Mouse (Mus musculus) cerebellum, adult (tissue): Measurements from ENCODE around the gene Dhdds.

ENCODE experiments used
- ATAC-seq: cut with Nextera tagmentation; 2 replicates; pipeline ENCODE4 v1.9.2; 2017; ENCODE audit warnings: mild to moderate bottlenecking, moderate library complexity, mixed read lengths; ENCODE audit not compliant: insufficient number of reproducible peaks, low FRiP score, low TSS enrichment

The Dhdds gene

DNA sequence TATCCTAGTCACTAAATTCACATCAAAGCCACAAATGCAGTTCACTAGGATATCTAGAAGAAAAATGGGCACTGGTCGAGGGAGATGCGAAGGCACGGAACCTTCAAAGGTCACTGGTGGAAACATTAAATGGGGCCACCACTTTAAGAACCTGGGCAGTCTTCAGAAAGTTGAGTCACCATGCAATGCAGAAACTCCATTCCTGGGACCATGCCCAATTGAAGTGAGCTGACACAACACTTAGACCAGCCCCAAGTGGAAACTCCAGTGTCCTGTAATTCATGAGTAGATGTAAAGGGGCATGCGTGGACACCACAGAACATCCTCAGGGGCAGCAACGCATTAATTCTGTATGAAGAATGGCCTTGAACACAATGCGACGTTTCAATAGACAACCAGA lies 38.2 kb downstream of the Dhdds start:
- ATAC-seq: no peak

- ATAC-seq: no peak
These were observed 41.8 kb downstream of the Dhdds start for GRCm38 (mm10) chr4:133958884-133959283.

- no peak for ATAC-seq
These were observed 44.4 kb downstream of the Dhdds start for GRCm38 (mm10) chr4:133956358-133956757.

DNA sequence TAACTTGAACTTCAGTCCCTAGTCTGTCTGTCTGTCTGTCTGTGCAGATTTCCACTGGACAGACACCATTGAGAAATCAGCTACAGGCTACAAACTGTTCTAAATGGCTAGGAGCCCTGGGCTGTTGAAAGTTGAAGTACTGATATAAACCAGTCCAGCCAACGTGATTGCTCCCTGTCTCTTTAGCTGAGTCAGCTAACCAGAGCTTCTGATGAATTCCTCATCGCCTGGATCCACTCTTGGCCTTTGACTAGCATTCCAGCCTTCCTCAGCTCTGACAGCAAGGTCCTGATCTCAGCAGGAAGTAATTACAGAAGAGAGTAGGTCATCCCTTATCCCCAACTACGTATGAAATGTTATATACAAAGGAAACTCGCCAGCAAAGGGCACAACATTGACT lies 54.0 kb downstream of the Dhdds start:
- no peak for ATAC-seq

- ATAC-seq: no peak
These were observed 56.9 kb downstream of the Dhdds start for GRCm38 (mm10) chr4:133943791-133944190.

GRCm38 (mm10) chr4:133942679-133943078 lies 58.0 kb downstream of the Dhdds start:
- no peak for ATAC-seq

- ATAC-seq: no peak
These were observed 59.1 kb downstream of the Dhdds start for GRCm38 (mm10) chr4:133941576-133941975.

- ATAC-seq: no peak
These were observed 60.1 kb downstream of the Dhdds start for GRCm38 (mm10) chr4:133940386-133941260.

DNA sequence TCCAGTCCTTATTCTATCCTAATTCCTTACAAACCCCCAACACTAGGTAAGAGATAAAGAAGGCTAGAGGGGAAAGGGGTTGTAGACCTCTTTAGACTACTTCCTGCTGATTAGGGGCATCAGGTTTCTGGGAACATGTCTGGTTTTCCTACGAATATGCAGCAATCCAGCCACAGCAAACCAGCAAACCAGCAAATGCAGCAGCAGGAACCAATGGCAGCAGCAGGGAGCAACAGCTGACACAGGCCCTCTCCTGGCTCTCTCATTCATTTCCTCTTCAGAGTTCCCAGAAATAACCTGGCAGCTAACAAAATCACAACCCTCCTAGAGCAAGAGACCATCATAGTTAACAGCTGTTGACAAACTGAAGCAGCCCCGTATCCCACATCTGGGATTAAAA lies 62.6 kb downstream of the Dhdds start:
- no peak for ATAC-seq

GRCm38 (mm10) chr4:133931785-133932184 lies 68.9 kb downstream of the Dhdds start:
- ATAC-seq: no peak

- no peak for ATAC-seq
These were observed 69.4 kb downstream of the Dhdds start for GRCm38 (mm10) chr4:133931349-133931748.

GRCm38 (mm10) chr4:133929278-133929670 lies 71.4 kb downstream of the Dhdds start:
- no peak for ATAC-seq

DNA sequence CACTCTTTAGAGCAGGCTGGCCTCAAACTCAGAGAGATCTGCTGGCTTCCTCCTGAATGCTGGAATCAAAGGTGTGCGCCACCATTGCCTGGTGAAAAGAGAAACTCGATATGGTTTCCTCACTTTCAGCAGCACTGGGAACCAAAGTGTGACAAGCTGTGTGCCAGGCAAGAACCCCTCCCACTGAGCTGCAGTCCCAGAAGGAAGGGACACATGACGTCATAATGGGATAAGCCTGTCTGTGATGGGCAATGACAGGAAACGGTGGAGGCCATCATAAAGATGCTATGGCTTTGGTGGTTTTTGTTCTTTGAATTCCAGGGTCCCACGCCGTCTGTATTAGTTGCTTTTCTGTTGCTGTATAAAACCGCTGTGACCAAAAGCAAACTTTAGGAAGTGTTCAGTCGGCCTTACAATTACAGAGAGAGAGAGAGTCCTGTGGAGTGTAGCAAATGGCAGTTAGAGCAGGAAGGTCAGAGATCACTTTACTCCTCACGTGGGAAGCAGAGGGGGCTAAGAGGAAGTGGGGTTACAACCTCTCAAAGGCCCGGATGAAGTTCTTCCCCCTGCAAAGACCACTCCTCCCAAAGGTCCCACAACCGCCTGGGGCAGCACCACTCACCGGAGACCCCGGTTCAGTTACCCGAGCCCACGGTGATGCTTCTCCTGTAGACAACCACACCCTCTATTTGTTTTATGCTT lies 72.0 kb downstream of the Dhdds start:
- ATAC-seq: no peak

GRCm38 (mm10) chr4:133925204-133925603 lies 75.5 kb downstream of the Dhdds start:
- no peak for ATAC-seq

DNA sequence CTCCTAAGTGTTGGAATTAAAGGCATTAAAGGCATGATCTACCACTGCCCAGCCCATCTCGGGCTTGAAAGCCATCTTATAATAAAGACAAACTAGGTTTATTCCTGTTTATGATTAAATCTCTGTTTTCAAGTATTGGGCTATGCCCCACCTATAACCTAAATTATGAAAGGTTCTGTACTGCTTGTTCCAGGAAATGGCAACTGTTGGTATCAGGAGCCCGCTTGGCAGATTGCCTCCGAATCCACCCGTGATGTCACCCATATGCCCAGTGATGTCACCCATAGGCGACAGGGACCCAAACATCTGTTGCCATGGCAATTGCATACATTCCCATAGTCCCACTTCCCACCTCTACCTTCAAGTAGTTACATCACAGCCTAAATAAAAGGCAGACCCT lies 77.0 kb downstream of the Dhdds start:
- no peak for ATAC-seq
